Mouse (Mus musculus) bone marrow, adult 2 months (tissue): ENCODE measurements around the gene Upk1a.

Experiments
- CTCF ChIP-seq: fragments of 200-500 bp; IDR thresholded peaks from 2 replicates; pipeline ENCODE4 v1.5.1; 2011; ENCODE audit warnings: low read length, control low read depth; ENCODE audit not compliant: control insufficient read depth, insufficient read depth
- POLR2A ChIP-seq: fragments of 200-500 bp; IDR thresholded peaks from 2 replicates; pipeline ENCODE4 v1.6.1; 2011; ENCODE audit warnings: low read depth, mild to moderate bottlenecking, control low read depth, low read length, borderline replicate concordance; ENCODE audit not compliant: control insufficient read depth

- TF ChIP-seq CTCF (no peak), POLR2A (no peak)
Observed at GRCm38 (mm10) chr7:30598786-30599185, 13.9 kb downstream of the Upk1a start, which contains the start of gene Zbtb32.
